Mouse (Mus musculus) liver, embryonic 16.5 days (tissue): ENCODE data around the gene Olfr1133. TPM values are rescaled to one million over a fixed set of nuclear protein-coding genes. Genes with fewer than 3 reads are reported as not detected.
"Not testable (repeated sequence)": the region's sequence is repeated elsewhere in the genome, so short reads cannot be mapped to it uniquely, and the experiment has no call there.

Source experiments
- ATAC-seq: fragments of 200-750 bp; cut with Nextera tagmentation; 2 replicates; pipeline ENCODE4 v1.8.0; 2017; ENCODE audit warnings: low read depth, mild to moderate bottlenecking, moderate number of reproducible peaks, moderate library complexity
- H3K27ac ChIP-seq: fragments of 300-500 bp; sonication (generic); 2 replicates; pipeline ENCODE4 v1.5.1; 2014; ENCODE audit warnings: mild to moderate bottlenecking, low read length
- H3K27me3 ChIP-seq: fragments of 300-500 bp; sonication (generic); 2 replicates; pipeline ENCODE4 v1.6.1; 2014; ENCODE audit warnings: low read depth, low read length, mixed read lengths; ENCODE audit not compliant: control insufficient read depth, insufficient read depth
- H3K36me3 ChIP-seq: fragments of 300-500 bp; sonication (generic); 2 replicates; pipeline ENCODE4 v1.6.1; 2014; ENCODE audit warnings: mild to moderate bottlenecking; ENCODE audit not compliant: control insufficient read depth, insufficient read depth
- H3K4me1 ChIP-seq: fragments of 300-500 bp; sonication (generic); 2 replicates; pipeline ENCODE4 v1.6.1; 2014; ENCODE audit warnings: low read depth, low read length, mixed read lengths; ENCODE audit not compliant: control insufficient read depth
- H3K4me2 ChIP-seq: fragments of 300-500 bp; sonication (generic); 2 replicates; pipeline ENCODE4 v1.6.1; 2014; ENCODE audit warnings: low read depth, low read length, mixed read lengths
- H3K4me3 ChIP-seq: fragments of 300-500 bp; sonication (generic); 2 replicates; pipeline ENCODE4 v1.5.1; 2014; ENCODE audit warnings: low read depth, mild to moderate bottlenecking, low read length
- H3K9ac ChIP-seq: fragments of 300-500 bp; sonication (generic); 2 replicates; pipeline ENCODE4 v1.6.1; 2014; ENCODE audit warnings: low read depth, low read length
- H3K9me3 ChIP-seq: fragments of 300-500 bp; sonication (generic); replicated peaks from 2 replicates; pipeline ENCODE4 v1.6.1; 2016; ENCODE audit warnings: low read length; ENCODE audit not compliant: control insufficient read depth
- WGBS: fragments of 180-500 bp; shearing (Covaris S2); extraction: QIAGEN DNeasy Blood & Tissue Kit; methylation state at CpG from one replicate; pipeline ENCODE4 v1.1.7; 2014; ENCODE audit not compliant: insufficient replicate concordance; 5-methylcytosine and 5-hydroxymethylcytosine counted together
- polyA plus RNA-seq: library from polyadenylated mRNA; unstranded; fragments of >200 nt; fragmentation: Nextera tagmentation; extraction: Ambion mirVana; gene quantifications from 2 replicates; pipeline ENCODE4 v1.2.1, GENCODE M21; 2015

The Olfr1133 gene
- polyA plus RNA-seq = not detected in 2 replicates

GRCm38 (mm10) chr2:87647274-87647673 lies at the start of gene Olfr1133:
TSS of gene Olfr1133 (minus strand) at chr2:87647374.
- no peak within 1 kb of the TSS for H3K4me3 ChIP-seq
- H3K27me3 ChIP-seq = no peaks in the 10 kb centered on the region
- no peak for ATAC-seq
- no peak within 1 kb of the TSS for H3K27ac ChIP-seq
- H3K4me1 ChIP-seq = no peaks in the 10 kb centered on the region
- H3K36me3 ChIP-seq = no peaks in the 10 kb centered on the region
- no peak within 1 kb of the TSS for H3K4me2 ChIP-seq
- no peak within 1 kb of the TSS for H3K9ac ChIP-seq
- no peaks in the 10 kb centered on the region for H3K9me3 ChIP-seq

GRCm38 (mm10) chr2:87693847-87694246 lies 46.7 kb upstream of the Olfr1133 start, which contains the start of gene Olfr1136:
TSS of gene Olfr1136 (minus strand) at chr2:87693947.
- H3K4me1 ChIP-seq = no peaks in the 10 kb centered on the region
- no peak within 1 kb of the TSS for H3K4me2 ChIP-seq
- no peak within 1 kb of the TSS for H3K27ac ChIP-seq
- H3K4me3 ChIP-seq = no peak within 1 kb of the TSS
- no peaks in the 10 kb centered on the region for H3K36me3 ChIP-seq
- no peak for ATAC-seq
- H3K27me3 ChIP-seq = no peaks in the 10 kb centered on the region
- no peak within 1 kb of the TSS for H3K9ac ChIP-seq
- H3K9me3 ChIP-seq = no peaks in the 10 kb centered on the region

DNA sequence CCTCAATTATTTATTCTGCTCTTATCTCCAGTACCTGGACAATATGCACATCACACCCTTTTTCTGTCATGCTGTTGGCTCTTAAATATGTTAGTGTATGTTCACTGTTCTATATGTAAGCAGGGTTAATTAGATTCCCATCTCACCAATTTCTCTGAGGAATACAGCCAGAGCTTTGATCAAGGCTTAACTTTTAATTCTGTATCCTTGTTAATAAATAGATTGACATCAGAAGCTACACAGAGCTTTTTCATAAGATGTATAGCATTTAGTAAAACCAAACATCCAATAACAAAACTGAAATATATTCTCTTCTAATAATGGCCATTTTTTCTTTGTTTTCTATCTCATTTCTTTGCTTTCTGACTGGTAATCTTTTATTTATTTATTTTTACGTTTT lies 26.4 kb upstream of the Olfr1133 start, which contains the start of gene Olfr1135:
Gene Olfr1135, minus strand, starts transcription at position 101 of the 400 bp plus-strand sequence.
- no peak for ATAC-seq
- H3K9me3 ChIP-seq = no peaks in the 10 kb centered on the region
- no peak within 1 kb of the TSS for H3K4me2 ChIP-seq
- no peak within 1 kb of the TSS for H3K9ac ChIP-seq
- H3K4me3 ChIP-seq = no peak within 1 kb of the TSS
- WGBS = 0% methylated on average over 1 of the region's 1 CpGs
- H3K27ac ChIP-seq = no peak within 1 kb of the TSS
- H3K27me3 ChIP-seq = no peaks in the 10 kb centered on the region
- H3K4me1 ChIP-seq = no peaks in the 10 kb centered on the region
- no peaks in the 10 kb centered on the region for H3K36me3 ChIP-seq

DNA sequence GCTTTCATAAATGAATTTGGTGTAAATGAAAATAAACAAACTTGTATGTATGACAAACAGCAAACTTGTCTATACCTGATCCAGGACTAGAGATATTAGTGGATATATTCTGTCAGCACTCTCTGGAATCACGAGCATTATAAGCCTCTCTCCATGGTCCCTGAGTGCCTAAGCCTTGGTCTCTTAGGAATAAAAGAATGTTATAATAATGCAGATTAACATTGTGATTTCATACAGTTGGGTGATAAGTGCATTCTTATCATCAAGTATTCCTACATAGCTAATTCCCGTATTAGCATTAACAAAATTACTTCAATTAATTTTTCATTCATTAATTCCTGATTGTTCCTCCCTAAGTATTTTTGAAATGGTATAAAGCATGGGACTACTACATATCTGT lies 11.2 kb upstream of the Olfr1133 start, which contains the start of gene Olfr1134:
Gene Olfr1134, minus strand, starts transcription at position 101 of the 400 bp plus-strand sequence.
- no peak within 1 kb of the TSS for H3K4me3 ChIP-seq

DNA sequence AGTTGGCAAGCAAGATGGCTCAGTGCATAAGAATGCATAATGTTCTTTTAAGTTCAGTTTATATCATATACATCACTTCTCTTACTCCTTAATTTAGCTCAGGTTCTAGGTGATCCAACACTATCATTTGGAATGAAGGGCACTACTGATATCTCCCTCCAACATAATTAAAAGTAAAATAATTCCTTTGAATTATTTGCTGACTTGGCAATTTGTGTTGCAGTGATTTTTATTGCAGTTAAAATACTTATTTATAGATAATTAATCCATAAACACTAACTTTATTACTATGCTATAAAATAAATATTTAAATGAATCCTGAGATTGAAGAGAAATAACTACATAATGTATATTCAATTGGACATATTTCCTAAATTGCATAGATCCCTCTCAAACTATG lies 4.7 kb downstream of the Olfr1133 start:
- Histone ChIP-seq H3K9ac (no peak overlapping the region), H3K4me1 (no peaks in the 10 kb centered on the region), H3K36me3 (no peaks in the 10 kb centered on the region), H3K4me3 (no peak overlapping the region), H3K4me2 (no peak overlapping the region), H3K27me3 (no peaks in the 10 kb centered on the region), H3K27ac (no peak overlapping the region), H3K9me3 (no peaks in the 10 kb centered on the region)
- no peak for ATAC-seq

More for the DNA sequence above, 11.2 kb upstream of the Olfr1133 start, which contains the start of gene Olfr1134:
- H3K27ac ChIP-seq = no peak within 1 kb of the TSS
- no peak within 1 kb of the TSS for H3K9ac ChIP-seq
- no peaks in the 10 kb centered on the region for H3K36me3 ChIP-seq
- no peaks in the 10 kb centered on the region for H3K9me3 ChIP-seq
- H3K27me3 ChIP-seq = no peaks in the 10 kb centered on the region
- H3K4me1 ChIP-seq = no peaks in the 10 kb centered on the region
- H3K4me2 ChIP-seq = no peak within 1 kb of the TSS
- ATAC-seq = no peak
- WGBS = 60% methylated on average over 2 of the region's 2 CpGs

GRCm38 (mm10) chr2:87637435-87637834 lies 9.7 kb downstream of the Olfr1133 start, which contains the start of gene Olfr1132:
TSS of gene Olfr1132 (minus strand) at chr2:87637535.
- H3K36me3 ChIP-seq = no peaks in the 10 kb centered on the region
- H3K27me3 ChIP-seq = no peaks in the 10 kb centered on the region
- H3K27ac ChIP-seq = no peak within 1 kb of the TSS
- no peak within 1 kb of the TSS for H3K4me3 ChIP-seq
- H3K9ac ChIP-seq = no peak within 1 kb of the TSS
- H3K4me1 ChIP-seq = no peaks in the 10 kb centered on the region
- H3K4me2 ChIP-seq = no peak within 1 kb of the TSS
- no peaks in the 10 kb centered on the region for H3K9me3 ChIP-seq
- no peak for ATAC-seq

DNA sequence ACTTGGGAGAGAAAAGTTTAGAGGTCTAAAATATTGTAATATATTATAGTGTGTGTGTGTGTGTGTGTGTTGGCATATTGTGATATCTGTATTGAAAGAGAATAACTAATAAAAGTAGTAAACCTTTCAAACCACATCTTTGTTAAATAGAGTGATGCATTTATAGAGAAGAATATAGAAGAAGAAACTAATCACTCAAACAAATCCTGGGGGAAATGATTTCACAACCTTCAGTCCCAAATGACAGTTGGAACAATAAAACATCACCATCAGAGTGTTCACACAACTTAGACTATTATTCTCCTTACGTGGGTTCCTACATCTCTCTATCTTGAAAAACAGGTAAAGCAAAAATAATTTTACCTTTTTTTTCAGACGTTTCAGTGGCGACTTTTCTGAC lies 20.4 kb downstream of the Olfr1133 start, which contains the start of gene Olfr1131:
Gene Olfr1131, plus strand, starts transcription at position 301 of the 400 bp plus-strand sequence.
- H3K4me2 ChIP-seq = no peak within 1 kb of the TSS
- no peaks in the 10 kb centered on the region for H3K4me1 ChIP-seq
- no peaks in the 10 kb centered on the region for H3K27me3 ChIP-seq
- H3K27ac ChIP-seq = no peak within 1 kb of the TSS
- no peak for ATAC-seq
- WGBS = 46% methylated on average over 3 of the region's 3 CpGs
- H3K4me3 ChIP-seq = no peak within 1 kb of the TSS
- H3K9me3 ChIP-seq = no peaks in the 10 kb centered on the region
- no peaks in the 10 kb centered on the region for H3K36me3 ChIP-seq
- no peak within 1 kb of the TSS for H3K9ac ChIP-seq

- not testable (repeated sequence) for H3K9me3 ChIP-seq, H3K4me3 ChIP-seq, H3K27ac ChIP-seq, H3K27me3 ChIP-seq, H3K9ac ChIP-seq, H3K4me2 ChIP-seq, ATAC-seq, H3K4me1 ChIP-seq, H3K36me3 ChIP-seq
Observed at GRCm38 (mm10) chr2:87605912-87606311, 41.3 kb downstream of the Olfr1133 start, which contains the start of gene Olfr1130. TSS of gene Olfr1130 (plus strand) at chr2:87606212.
